Mouse (Mus musculus): ENCODE results near the gene Reg3a.

DNA sequence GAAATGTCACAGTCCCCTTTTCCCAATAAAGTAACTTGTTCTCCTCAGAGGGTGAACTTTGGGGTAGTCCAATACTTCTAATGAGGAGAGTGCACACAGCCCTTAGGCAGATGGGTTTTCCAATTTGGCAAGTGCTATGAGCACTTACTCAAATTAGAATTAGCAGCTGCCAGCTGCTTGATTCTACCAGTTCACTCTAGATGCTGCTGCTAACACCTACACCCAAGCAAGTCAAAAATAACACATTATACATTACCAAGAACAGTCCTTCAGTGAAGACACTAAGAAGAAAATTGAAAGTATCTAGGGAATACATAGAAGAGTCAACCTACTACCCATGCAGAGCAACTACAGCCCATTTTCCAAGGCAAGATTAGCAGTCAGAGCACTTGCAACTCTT, 40.2 kb upstream of the Reg3a start:
- no peak for TF ChIP-seq CTCF (IDR thresholded peaks at IDR 0.05; ENCODE audit: borderline replicate concordance, control insufficient read depth, extremely low read depth, insufficient read depth, low read length, poor library complexity)
- no peak for TF ChIP-seq POLR2A (IDR thresholded peaks at IDR 0.05; ENCODE audit: control insufficient read depth, extremely low read depth, insufficient read depth, low read length, poor library complexity)
